Mouse (Mus musculus) kidney, postnatal 0 days (tissue): ENCODE measurements around the gene Anapc2. TPM values are rescaled to one million over a fixed set of nuclear protein-coding genes. Genes with fewer than 3 reads are reported as not detected.
A peak's percentile ranks its signal among the peaks of the same experiment; 100 is the strongest.

Experiments used
- ATAC-seq: fragments of 200-750 bp; cut with Nextera tagmentation; replicated peaks from 2 replicates; pipeline ENCODE4 v1.8.0; 2017; ENCODE audit warnings: low read depth, moderate number of reproducible peaks, moderate TSS enrichment, moderate library complexity; ENCODE audit not compliant: low FRiP score
- DNase-seq: peaks from one replicate; pipeline ENCODE4 v3.0.0-alpha.2; 2016; ENCODE audit warnings: low spot score
- H3K27ac ChIP-seq: fragments of 300-500 bp; sonication (generic); 2 replicates; pipeline ENCODE4 v1.5.1; 2014; ENCODE audit warnings: mild to moderate bottlenecking
- H3K27me3 ChIP-seq: fragments of 300-500 bp; sonication (generic); 2 replicates; pipeline ENCODE4 v1.6.1; 2014; ENCODE audit warnings: low read length, mixed read lengths; ENCODE audit not compliant: insufficient read depth
- H3K36me3 ChIP-seq: fragments of 300-500 bp; sonication (generic); 2 replicates; pipeline ENCODE4 v1.6.1; 2014; ENCODE audit warnings: low read length, mixed read lengths; ENCODE audit not compliant: insufficient read depth
- H3K4me1 ChIP-seq: fragments of 300-500 bp; sonication (generic); replicated peaks from 2 replicates; pipeline ENCODE4 v1.6.1; 2014; ENCODE audit warnings: antibody characterized with exemption, low read length, mixed read lengths; ENCODE audit not compliant: insufficient read depth
- H3K4me2 ChIP-seq: fragments of 300-500 bp; sonication (generic); 2 replicates; pipeline ENCODE4 v1.6.1; 2014; ENCODE audit warnings: mild to moderate bottlenecking, low read length, moderate library complexity, mixed read lengths
- H3K4me3 ChIP-seq: fragments of 300-500 bp; sonication (generic); replicated peaks from 2 replicates; pipeline ENCODE4 v1.5.1; 2014; ENCODE audit warnings: low read depth, low read length
- H3K9ac ChIP-seq: fragments of 300-500 bp; sonication (generic); 2 replicates; pipeline ENCODE4 v1.6.1; 2014; ENCODE audit warnings: low read depth, low read length
- H3K9me3 ChIP-seq: fragments of 300-500 bp; sonication (generic); replicated peaks from 2 replicates; pipeline ENCODE4 v1.6.1; 2016; ENCODE audit warnings: low read length, inconsistent platforms, mixed read lengths
- CTCF ChIP-seq: IDR thresholded peaks from 2 replicates; pipeline ENCODE4 v1.5.1; 2016; ENCODE audit warnings: antibody characterized with exemption, low read depth, mild to moderate bottlenecking, moderate library complexity
- WGBS: fragments of 180-500 bp; shearing (Covaris S2); extraction: QIAGEN DNeasy Blood & Tissue Kit; methylation state at CpG from one replicate; pipeline ENCODE4 v1.1.7; 2014; 5-methylcytosine and 5-hydroxymethylcytosine counted together
- polyA plus RNA-seq: library from polyadenylated mRNA; unstranded; fragments of >200 nt; fragmentation: Nextera tagmentation; extraction: Ambion mirVana; gene quantifications from 2 replicates; pipeline ENCODE4 v1.2.1, GENCODE M21; 2015

Anapc2 gene
- polyA plus RNA-seq, 1 experiment from 2014 or later: 79.4 TPM

DNA sequence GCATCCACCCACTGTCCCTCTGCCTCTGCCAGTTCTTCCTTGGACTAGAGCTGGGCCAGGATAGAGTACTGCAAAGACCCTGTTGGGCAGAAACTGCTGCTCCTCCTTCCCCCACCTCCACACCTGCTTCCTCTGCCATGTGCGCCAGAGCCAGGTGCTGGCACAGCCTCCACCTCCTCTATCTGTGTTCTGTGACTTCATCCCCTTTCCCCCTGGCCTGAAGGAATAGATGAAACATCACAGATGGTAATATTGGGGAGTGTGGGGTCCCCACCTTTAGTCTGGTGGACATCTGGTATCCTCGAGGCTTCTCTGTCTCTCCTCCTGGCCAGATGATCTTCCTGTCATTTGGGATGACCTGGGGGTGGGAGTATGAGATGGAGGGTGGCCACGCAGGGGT lies 31.2 kb downstream of the Anapc2 start:
- H3K4me1 ChIP-seq: peaks cover 3% of the 10 kb centered on the region; the same call in 1 of the 2 replicates
- ATAC-seq (no peak), DNase-seq (no peak)
- no peak overlapping the region for H3K27ac ChIP-seq
- H3K9me3 ChIP-seq: no peaks in the 10 kb centered on the region
- H3K4me2 ChIP-seq: no peak overlapping the region
- 69% methylated on average over 3 of the region's 3 CpGs for WGBS
- H3K9ac ChIP-seq: no peak overlapping the region
- H3K4me3 ChIP-seq: no peak overlapping the region
- H3K36me3 ChIP-seq: no peaks in the 10 kb centered on the region
- peaks cover 5% of the 10 kb centered on the region; the same call in 1 of the 2 replicates for H3K27me3 ChIP-seq
- TF ChIP-seq CTCF: no peak

DNA sequence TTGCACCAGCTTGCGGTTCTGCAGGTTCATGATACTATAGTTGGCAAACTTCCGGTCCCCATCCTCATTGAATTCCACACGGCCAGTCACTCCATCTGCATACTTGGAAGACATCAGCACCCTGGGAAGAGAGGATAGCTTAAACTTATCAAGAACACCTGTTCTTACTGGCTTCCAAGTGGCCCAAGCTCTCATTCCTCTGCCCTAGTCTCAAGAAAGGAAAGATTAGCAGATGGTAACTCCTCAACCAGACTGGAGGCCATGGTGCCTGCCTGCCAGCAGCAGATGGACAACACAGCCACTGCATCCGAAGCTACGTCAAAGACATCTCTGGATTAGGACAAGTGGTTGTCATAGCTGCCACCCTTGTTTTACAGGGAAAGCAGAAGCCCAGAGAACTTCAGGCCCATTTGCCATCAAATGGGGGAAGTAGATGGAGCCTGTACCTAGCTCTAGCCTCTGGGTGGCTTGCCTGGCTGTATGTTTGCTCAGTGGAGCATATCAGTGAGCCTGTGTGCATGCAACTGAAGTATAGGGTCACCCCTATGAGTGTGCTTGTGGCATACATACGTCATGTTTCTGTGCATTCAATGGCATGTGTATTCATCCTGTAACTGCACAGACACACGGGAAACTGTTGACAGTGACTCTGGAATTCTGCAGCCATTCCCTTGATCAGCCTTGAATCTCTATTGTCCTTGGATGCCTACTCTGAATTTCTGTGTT lies 31.8 kb downstream of the Anapc2 start:
- no peak for ATAC-seq
- H3K4me1 ChIP-seq: peaks cover 3% of the 10 kb centered on the region; the same call in 1 of the 2 replicates
- H3K36me3 ChIP-seq: no peaks in the 10 kb centered on the region
- peak overlapping the region; percentile 24; the same call in 1 of the 2 replicates for H3K4me3 ChIP-seq
- no peak overlapping the region for H3K27ac ChIP-seq
- H3K9ac ChIP-seq: no peak overlapping the region
- TF ChIP-seq CTCF: no peak
- DNase-seq: no peak
- peaks cover 5% of the 10 kb centered on the region; the same call in 1 of the 2 replicates for H3K27me3 ChIP-seq
- 69% methylated on average over 7 of the region's 7 CpGs for WGBS
- H3K4me2 ChIP-seq: peak overlapping the region; percentile 64; the same call in 1 of the 2 replicates
- no peaks in the 10 kb centered on the region for H3K9me3 ChIP-seq

DNA sequence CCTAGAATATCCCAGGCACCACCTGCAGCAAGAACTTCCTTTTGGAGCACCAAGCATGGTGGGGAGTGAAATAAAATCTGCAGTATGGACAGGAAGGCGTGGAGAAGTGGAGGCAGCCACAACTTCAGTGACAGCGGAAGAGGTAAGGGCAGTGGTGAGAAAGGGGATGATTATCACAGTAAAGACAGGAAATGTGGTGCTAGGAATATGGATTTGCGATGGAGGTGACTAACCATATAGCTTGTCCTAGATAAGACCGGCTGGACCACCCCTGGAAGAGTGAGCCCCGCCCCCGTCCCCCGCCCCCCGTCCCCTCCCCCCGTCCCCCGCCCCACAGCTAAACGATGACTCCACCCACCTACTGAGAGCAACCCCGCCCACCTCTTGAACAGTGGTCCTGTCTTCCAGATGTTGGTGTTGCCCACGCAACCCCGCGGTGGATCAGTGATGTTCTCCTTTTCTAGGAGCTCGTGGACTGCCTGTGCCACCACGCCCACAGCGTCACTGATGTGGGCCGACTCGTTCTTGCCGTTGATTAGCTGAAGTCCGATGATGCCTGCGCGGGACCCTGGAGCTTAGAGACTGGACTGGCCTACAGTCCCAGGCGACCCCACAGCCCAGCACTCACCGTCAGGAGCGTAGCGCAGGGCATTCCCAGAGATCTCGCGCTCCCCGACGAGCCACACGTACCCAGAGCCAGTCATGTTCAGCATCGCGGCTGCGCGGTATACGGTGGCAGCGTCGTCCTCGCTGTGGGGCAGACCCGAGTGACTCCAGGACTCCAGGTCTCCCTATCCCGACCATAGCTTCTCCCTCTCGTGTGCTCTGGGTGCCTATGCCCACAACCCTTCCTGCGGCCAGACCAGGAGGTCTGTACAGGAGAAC lies 32.6 kb downstream of the Anapc2 start:
- Histone ChIP-seq H3K27me3 (peaks cover 5% of the 10 kb centered on the region; the same call in 1 of the 2 replicates), H3K9ac (no peak overlapping the region), H3K4me2 (peak overlapping the region; percentile 64), H3K36me3 (no peaks in the 10 kb centered on the region), H3K27ac (no peak overlapping the region), H3K4me3 (peak overlapping the region; percentile 24), H3K4me1 (peaks cover 3% of the 10 kb centered on the region; the same call in 1 of the 2 replicates), H3K9me3 (no peaks in the 10 kb centered on the region)
- ATAC-seq (0 out of 2 replicates have a peak, but pooled peaks have one; percentile 36), DNase-seq (peak; percentile 45)
- TF ChIP-seq CTCF: no peak
- WGBS: 2% methylated on average over 45 of the region's 45 CpGs

DNA sequence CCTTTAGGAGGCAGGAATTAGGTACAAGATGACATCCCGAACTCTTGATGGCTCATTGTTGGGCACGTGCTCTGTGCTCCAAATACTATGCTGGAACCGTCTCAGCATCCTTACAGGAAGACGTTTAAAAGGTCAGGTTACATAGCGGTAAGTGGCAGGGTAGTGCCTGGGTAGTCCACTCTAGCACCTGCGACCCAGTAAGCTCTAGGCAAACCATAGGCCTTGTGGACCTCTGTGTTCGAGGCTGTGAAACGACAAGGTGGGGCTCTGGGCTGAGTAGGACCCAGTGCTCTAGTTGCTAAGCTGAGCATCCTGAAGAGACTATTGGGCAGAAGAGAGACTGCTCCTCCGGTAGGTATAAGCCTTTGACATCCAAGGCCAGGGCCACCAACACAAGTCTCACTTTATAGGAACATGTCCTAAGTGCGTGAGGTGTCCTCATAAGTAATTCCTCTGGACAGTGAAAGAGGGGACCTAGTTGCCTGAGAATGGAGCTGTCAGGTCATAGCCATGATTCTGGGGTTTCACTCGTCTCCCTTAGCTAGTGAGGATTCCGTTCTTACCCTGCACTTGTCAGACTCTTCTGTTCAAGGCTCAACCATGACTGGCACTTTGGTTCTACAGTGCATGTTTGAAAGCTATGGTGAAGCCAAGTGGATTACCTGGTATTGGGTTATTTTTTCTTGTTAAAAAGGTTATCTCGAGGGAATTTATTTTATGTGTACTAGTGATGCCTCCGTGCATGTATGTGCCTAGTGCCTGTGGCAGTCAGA lies 33.5 kb downstream of the Anapc2 start:
- peaks cover 13% of the 10 kb centered on the region for H3K27me3 ChIP-seq

DNA sequence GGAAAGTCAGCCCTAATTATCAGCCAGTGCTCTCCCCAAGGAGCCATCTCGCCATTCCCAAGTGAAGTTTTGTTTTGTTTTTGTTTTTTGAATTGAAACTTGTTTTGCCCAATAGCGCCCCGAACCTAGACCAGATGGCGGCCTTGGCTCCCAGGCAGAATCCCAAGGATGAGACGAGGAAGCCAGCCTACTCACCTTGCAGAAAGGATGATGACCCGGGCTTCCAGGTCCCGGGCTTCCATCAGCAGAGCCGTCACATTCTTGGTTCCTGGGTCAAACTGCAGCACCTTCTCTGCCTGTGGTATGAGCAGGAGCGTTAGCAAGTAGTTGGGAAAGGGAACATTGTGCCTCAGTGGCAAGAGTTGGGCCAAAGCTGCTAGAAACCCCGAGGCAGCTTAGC lies 37.9 kb downstream of the Anapc2 start:
- ATAC-seq (no peak), DNase-seq (no peak)
- Histone ChIP-seq H3K9me3 (no peaks in the 10 kb centered on the region), H3K36me3 (no peaks in the 10 kb centered on the region), H3K4me3 (no peak overlapping the region), H3K27me3 (peaks cover 33% of the 10 kb centered on the region), H3K4me2 (no peak overlapping the region), H3K9ac (no peak overlapping the region), H3K4me1 (peaks cover 2% of the 10 kb centered on the region; the same call in 1 of the 2 replicates), H3K27ac (no peak overlapping the region)
- WGBS: 59% methylated on average over 10 of the region's 10 CpGs
- no peak for TF ChIP-seq CTCF

More for the DNA sequence above, 33.5 kb downstream of the Anapc2 start:
- DNase-seq (no peak), ATAC-seq (no peak)
- no peak for TF ChIP-seq CTCF
- Histone ChIP-seq H3K27ac (no peak overlapping the region), H3K9ac (no peak overlapping the region), H3K9me3 (no peaks in the 10 kb centered on the region), H3K4me1 (peaks cover 3% of the 10 kb centered on the region; the same call in 1 of the 2 replicates), H3K4me2 (peak overlapping the region; percentile 64), H3K4me3 (no peak overlapping the region), H3K36me3 (no peaks in the 10 kb centered on the region)
- WGBS: 50% methylated on average over 14 of the region's 14 CpGs
